Mouse (Mus musculus): ENCODE data around the gene Uggt2. TPM values are rescaled to one million over a fixed set of nuclear protein-coding genes. Genes with fewer than 3 reads are reported as not detected.

The Uggt2 gene
- polyA plus RNA-seq, 1 experiment from 2014 or later: 20.7 TPM

DNA sequence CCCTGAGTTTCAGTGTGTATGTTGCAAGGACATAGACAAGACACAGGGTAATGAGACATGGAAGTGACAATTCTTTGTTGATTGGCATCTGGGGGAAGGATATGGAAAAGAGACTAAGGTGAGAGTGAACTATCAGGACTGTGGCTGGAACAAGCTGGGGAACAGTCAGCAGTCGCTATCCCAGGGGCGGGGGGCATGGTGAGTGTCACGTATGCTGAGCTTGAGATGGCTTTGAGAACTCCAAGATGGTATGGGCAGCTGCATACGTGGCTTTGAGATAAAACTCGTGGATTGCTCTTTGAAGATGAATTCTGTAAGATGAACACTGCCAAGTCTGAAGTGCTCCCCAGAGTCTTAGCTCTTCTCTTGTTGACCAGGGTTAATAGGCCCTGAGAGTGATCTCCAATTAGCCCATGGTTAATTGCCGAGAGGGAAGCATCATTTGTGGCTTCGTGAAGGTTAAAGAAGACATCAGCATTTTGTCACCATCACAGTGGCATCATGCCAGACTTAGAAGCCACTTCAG, 9.6 kb upstream of the Uggt2 start:
- Histone ChIP-seq H3K36me3 (no peaks in the 10 kb centered on the region), H3K27ac (no peak overlapping the region), H3K27me3 (no peaks in the 10 kb centered on the region), H3K4me2 (replicated peaks) (no peak overlapping the region), H3K9ac (no peak overlapping the region), H3K4me1 (no peaks in the 10 kb centered on the region), H3K4me3 (no peak overlapping the region), H3K9me3 (no peaks in the 10 kb centered on the region)
- ATAC-seq (ENCODE audit: insufficient number of reproducible peaks, insufficient read depth, low FRiP score, low TSS enrichment): no peak
- 72% methylated on average over 7 of the region's 7 CpGs for WGBS

- WGBS: 95% methylated on average over 8 of the region's 8 CpGs
- no peak for ATAC-seq (ENCODE audit: insufficient number of reproducible peaks, insufficient read depth, low FRiP score, low TSS enrichment)
Measured at GRCm38 (mm10) chr14:119107591-119107990, 8.4 kb upstream of the Uggt2 start.

DNA sequence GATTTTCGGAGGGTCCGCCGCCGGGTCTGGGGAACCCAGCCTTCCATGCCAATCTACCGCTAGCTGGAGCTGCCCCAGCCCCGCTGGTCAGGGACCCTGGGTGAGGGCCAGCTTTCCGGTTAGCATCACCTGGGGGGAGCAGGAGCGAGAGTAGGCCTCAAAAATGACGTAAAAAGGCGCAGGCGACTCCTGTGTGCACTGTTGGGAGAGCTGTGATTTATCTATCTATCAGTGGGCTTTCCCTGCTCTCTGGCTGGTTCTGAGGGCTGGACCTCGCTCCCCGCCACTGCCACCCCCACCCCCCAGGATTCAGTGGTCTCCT, 301 bp upstream of the Uggt2 start:
- H3K4me2 ChIP-seq (replicated peaks): peak overlapping the region; percentile 69
- H3K9ac ChIP-seq: peak overlapping the region; percentile 90
- peaks cover 12% of the 10 kb centered on the region; the same call in 1 of the 2 replicates for H3K4me1 ChIP-seq
- no peaks in the 10 kb centered on the region for H3K36me3 ChIP-seq
- peak overlapping the region; percentile 85 for H3K27ac ChIP-seq
- 5% methylated on average over 13 of the region's 13 CpGs for WGBS
- no peaks in the 10 kb centered on the region for H3K27me3 ChIP-seq
- ATAC-seq (ENCODE audit: insufficient number of reproducible peaks, insufficient read depth, low FRiP score, low TSS enrichment): peak; percentile 74; the same call in 1 of the 2 replicates
- H3K4me3 ChIP-seq: peak overlapping the region; percentile 81
- H3K9me3 ChIP-seq: no peaks in the 10 kb centered on the region

More at GRCm38 (mm10) chr14:119107591-119107990, 8.4 kb upstream of the Uggt2 start:
- no peak overlapping the region for H3K27ac ChIP-seq
- no peak overlapping the region for H3K9ac ChIP-seq
- H3K4me2 ChIP-seq (replicated peaks): no peak overlapping the region
- no peaks in the 10 kb centered on the region for H3K27me3 ChIP-seq
- no peak overlapping the region for H3K4me3 ChIP-seq
- H3K4me1 ChIP-seq: no peaks in the 10 kb centered on the region
- H3K36me3 ChIP-seq: no peaks in the 10 kb centered on the region
- H3K9me3 ChIP-seq: no peaks in the 10 kb centered on the region

GRCm38 (mm10) chr14:119061811-119062210, 37.4 kb downstream of the Uggt2 start:
- no peaks in the 10 kb centered on the region for H3K4me1 ChIP-seq
- H3K36me3 ChIP-seq: peaks cover 13% of the 10 kb centered on the region
- no peak overlapping the region for H3K9ac ChIP-seq
- WGBS: 88% methylated on average over 1 of the region's 1 CpGs
- H3K9me3 ChIP-seq: no peaks in the 10 kb centered on the region
- H3K27ac ChIP-seq: no peak overlapping the region
- ATAC-seq (ENCODE audit: insufficient number of reproducible peaks, insufficient read depth, low FRiP score, low TSS enrichment): no peak
- H3K27me3 ChIP-seq: no peaks in the 10 kb centered on the region
- no peak overlapping the region for H3K4me3 ChIP-seq
- H3K4me2 ChIP-seq (replicated peaks): no peak overlapping the region

DNA sequence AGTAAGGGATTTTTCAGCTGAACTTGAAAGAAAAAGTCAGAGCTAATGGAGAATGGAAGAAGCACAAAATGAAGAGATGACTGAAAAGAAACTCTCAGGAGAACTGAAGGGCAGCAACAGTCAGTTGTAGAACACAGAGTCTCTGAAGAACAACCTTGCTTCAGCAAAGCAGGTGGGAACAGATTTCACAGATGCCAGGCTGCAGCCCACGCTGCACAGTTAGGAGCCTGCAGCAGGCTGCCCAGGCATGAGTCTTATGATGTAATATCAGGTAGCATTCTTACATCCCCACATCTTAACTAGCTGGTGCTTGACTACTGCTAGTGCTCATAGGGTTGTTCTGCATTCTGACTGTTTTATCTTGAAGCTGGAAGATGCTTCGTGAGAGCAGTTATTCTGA, 38.5 kb downstream of the Uggt2 start:
- ATAC-seq (ENCODE audit: insufficient number of reproducible peaks, insufficient read depth, low FRiP score, low TSS enrichment): no peak
- Histone ChIP-seq H3K4me3 (no peak overlapping the region), H3K9me3 (no peaks in the 10 kb centered on the region), H3K27me3 (no peaks in the 10 kb centered on the region), H3K4me1 (no peaks in the 10 kb centered on the region), H3K36me3 (peaks cover 13% of the 10 kb centered on the region), H3K4me2 (replicated peaks) (no peak overlapping the region), H3K27ac (no peak overlapping the region), H3K9ac (no peak overlapping the region)
- WGBS: 86% methylated on average over 2 of the region's 2 CpGs

- H3K9me3 ChIP-seq: no peaks in the 10 kb centered on the region
- no peak for ATAC-seq (ENCODE audit: insufficient number of reproducible peaks, insufficient read depth, low FRiP score, low TSS enrichment)
- H3K9ac ChIP-seq: no peak overlapping the region
- no peaks in the 10 kb centered on the region for H3K27me3 ChIP-seq
- H3K27ac ChIP-seq: no peak overlapping the region
- no peaks in the 10 kb centered on the region for H3K4me1 ChIP-seq
- no peak overlapping the region for H3K4me2 ChIP-seq (replicated peaks)
- H3K4me3 ChIP-seq: no peak overlapping the region
- WGBS: 95% methylated on average over 4 of the region's 4 CpGs
- peaks cover 33% of the 10 kb centered on the region for H3K36me3 ChIP-seq
Measured at GRCm38 (mm10) chr14:119057014-119057413, 42.2 kb downstream of the Uggt2 start.

- H3K9ac ChIP-seq: no peak overlapping the region
- no peak for ATAC-seq (ENCODE audit: insufficient number of reproducible peaks, insufficient read depth, low FRiP score, low TSS enrichment)
- no peak overlapping the region for H3K4me2 ChIP-seq (replicated peaks)
- H3K4me3 ChIP-seq: no peak overlapping the region
- 94% methylated on average over 1 of the region's 1 CpGs for WGBS
- H3K27ac ChIP-seq: no peak overlapping the region
- H3K27me3 ChIP-seq: no peaks in the 10 kb centered on the region
- H3K4me1 ChIP-seq: no peaks in the 10 kb centered on the region
- peaks cover 27% of the 10 kb centered on the region for H3K36me3 ChIP-seq
- H3K9me3 ChIP-seq: no peaks in the 10 kb centered on the region
Measured at GRCm38 (mm10) chr14:119052969-119053368, 46.3 kb downstream of the Uggt2 start.

- H3K4me1 ChIP-seq: no peaks in the 10 kb centered on the region
- H3K9ac ChIP-seq: no peak overlapping the region
- H3K27ac ChIP-seq: no peak overlapping the region
- H3K4me3 ChIP-seq: no peak overlapping the region
- H3K27me3 ChIP-seq: no peaks in the 10 kb centered on the region
- no peak overlapping the region for H3K4me2 ChIP-seq (replicated peaks)
- H3K36me3 ChIP-seq: peaks cover 25% of the 10 kb centered on the region
- 96% methylated on average over 3 of the region's 3 CpGs for WGBS
- ATAC-seq (ENCODE audit: insufficient number of reproducible peaks, insufficient read depth, low FRiP score, low TSS enrichment): no peak
- no peaks in the 10 kb centered on the region for H3K9me3 ChIP-seq
Measured at GRCm38 (mm10) chr14:119052361-119052760, 46.9 kb downstream of the Uggt2 start.

DNA sequence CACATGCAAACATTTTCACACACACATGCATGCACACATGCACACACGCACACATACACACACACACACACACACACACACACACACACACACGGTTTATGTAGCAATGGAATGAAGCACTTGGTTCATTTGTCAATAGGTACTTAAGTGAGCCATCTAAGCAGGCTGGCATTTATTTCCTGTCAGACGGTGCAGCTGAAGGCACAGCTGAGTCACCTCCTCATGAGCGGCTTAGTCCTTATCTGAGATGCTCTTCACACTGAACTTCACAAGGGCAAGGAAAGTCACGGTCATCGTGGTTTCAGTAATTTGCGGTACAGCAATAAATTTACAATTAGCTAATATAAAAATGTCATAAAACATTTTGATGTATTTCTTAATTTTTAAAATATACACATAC, 55.5 kb downstream of the Uggt2 start:
- Histone ChIP-seq H3K4me1 (no peaks in the 10 kb centered on the region), H3K27ac (no peak overlapping the region), H3K9ac (no peak overlapping the region), H3K4me3 (no peak overlapping the region), H3K9me3 (no peaks in the 10 kb centered on the region), H3K27me3 (no peaks in the 10 kb centered on the region), H3K4me2 (replicated peaks) (no peak overlapping the region), H3K36me3 (peaks cover 17% of the 10 kb centered on the region)
- ATAC-seq (ENCODE audit: insufficient number of reproducible peaks, insufficient read depth, low FRiP score, low TSS enrichment): no peak
- WGBS: 85% methylated on average over 7 of the region's 7 CpGs

DNA sequence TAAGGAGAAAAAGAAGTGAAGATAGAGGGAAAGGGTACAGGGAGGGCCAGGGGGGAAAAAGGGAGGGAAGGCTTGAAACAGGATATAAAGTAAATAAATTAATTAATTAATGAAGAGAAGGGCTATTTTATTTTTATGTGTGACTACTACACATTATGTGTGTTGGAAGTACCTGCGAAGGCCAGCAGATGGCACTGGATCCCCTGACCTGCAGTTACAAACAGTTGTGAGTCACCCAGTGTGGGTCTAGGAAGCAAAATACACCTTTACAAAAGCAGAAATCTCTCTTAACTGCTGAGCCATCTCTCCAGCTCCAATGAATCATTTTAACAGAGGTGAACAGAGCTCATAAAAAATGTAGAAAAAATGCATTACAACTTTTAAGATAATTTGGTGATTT, 59.0 kb downstream of the Uggt2 start:
- WGBS: 50% methylated on average over 1 of the region's 1 CpGs
- Histone ChIP-seq H3K27ac (no peak overlapping the region), H3K4me2 (replicated peaks) (no peak overlapping the region), H3K9ac (no peak overlapping the region), H3K4me1 (no peaks in the 10 kb centered on the region), H3K9me3 (no peaks in the 10 kb centered on the region), H3K36me3 (peaks cover 28% of the 10 kb centered on the region), H3K27me3 (no peaks in the 10 kb centered on the region), H3K4me3 (no peak overlapping the region)
- no peak for ATAC-seq (ENCODE audit: insufficient number of reproducible peaks, insufficient read depth, low FRiP score, low TSS enrichment)

DNA sequence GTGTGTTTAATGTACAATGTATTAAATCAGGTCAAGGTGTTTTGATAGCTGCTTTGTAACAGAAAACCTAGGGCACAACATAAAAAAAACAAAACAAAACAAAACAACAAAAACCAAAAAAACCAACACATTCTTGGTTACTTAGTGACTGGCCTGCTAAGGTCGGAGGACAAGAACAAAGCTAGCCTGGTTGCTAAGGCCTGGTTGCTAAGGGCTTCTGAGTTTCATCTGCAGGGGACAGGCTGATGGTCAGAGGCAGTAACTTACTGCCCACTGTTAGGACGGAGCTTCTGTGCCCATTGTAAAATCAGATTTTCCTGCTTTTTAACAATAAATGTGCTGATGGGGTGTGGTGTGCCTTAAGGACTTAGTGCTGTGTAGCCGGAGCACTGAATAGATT, 61.5 kb downstream of the Uggt2 start:
- Histone ChIP-seq H3K36me3 (peaks cover 45% of the 10 kb centered on the region), H3K9me3 (no peaks in the 10 kb centered on the region), H3K4me2 (replicated peaks) (no peak overlapping the region), H3K9ac (no peak overlapping the region), H3K4me1 (no peaks in the 10 kb centered on the region), H3K4me3 (no peak overlapping the region), H3K27ac (no peak overlapping the region), H3K27me3 (no peaks in the 10 kb centered on the region)
- no peak for ATAC-seq (ENCODE audit: insufficient number of reproducible peaks, insufficient read depth, low FRiP score, low TSS enrichment)
- WGBS: 67% methylated on average over 3 of the region's 3 CpGs

DNA sequence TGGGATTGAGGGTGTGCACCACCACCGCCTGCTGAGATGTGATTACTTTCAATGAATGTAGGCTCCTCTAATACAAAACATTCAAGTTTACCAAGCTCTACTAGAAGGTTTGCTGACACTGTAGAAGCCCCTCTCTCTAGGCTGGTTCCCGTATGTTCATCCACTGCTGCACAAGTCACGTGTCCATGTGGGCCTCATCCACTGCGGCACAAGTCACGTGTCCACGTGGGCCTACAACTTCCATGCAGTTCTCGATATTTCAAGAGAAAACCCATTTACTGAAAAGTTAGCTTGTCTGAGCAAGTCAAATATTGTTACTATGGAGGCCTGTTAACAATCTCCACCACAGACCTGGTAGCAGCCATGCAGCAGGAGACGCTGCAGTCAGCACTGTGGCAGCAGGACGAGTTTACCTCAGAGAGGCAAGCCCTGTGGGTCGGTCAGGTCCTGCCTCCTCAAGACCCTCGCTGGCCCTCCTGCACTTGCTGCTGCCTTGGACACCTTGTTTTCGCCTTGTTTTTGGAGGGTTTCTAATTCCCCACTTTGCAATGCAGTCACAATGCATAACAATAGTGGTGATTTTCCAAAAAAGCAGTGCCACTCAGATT, 62.0 kb downstream of the Uggt2 start:
- ATAC-seq (ENCODE audit: insufficient number of reproducible peaks, insufficient read depth, low FRiP score, low TSS enrichment): no peak
- Histone ChIP-seq H3K9ac (no peak overlapping the region), H3K4me1 (no peaks in the 10 kb centered on the region), H3K27me3 (no peaks in the 10 kb centered on the region), H3K27ac (no peak overlapping the region), H3K9me3 (no peaks in the 10 kb centered on the region), H3K4me3 (no peak overlapping the region), H3K36me3 (peaks cover 45% of the 10 kb centered on the region), H3K4me2 (replicated peaks) (no peak overlapping the region)
- WGBS: 93% methylated on average over 12 of the region's 12 CpGs

Measured in embryonic facial prominence, embryonic 12.5 days (tissue).